Mouse (Mus musculus) C2C12 (cell line): ENCODE data around the gene Ldlr.

Experiments used
- CTCF ChIP-seq: IDR thresholded peaks from one replicate; pipeline ENCODE4 v1.5.1; 2011; ENCODE audit not compliant: control insufficient read depth, insufficient read depth, insufficient read length
- FOSL1 ChIP-seq: IDR thresholded peaks from one replicate; pipeline ENCODE4 v1.8.0; 2011; ENCODE audit warnings: mild to moderate bottlenecking, low read length; ENCODE audit not compliant: poor library complexity, insufficient read depth, severe bottlenecking
- MAX ChIP-seq: IDR thresholded peaks from one replicate; pipeline ENCODE4 v1.6.1; 2011; ENCODE audit warnings: mild to moderate bottlenecking, control low read depth
- MYOD1 ChIP-seq: IDR thresholded peaks from one replicate; pipeline ENCODE4 v1.6.1; 2011; ENCODE audit warnings: low read depth; ENCODE audit not compliant: control insufficient read depth, insufficient read length
- USF1 ChIP-seq: IDR thresholded peaks from one replicate; pipeline ENCODE4 v1.6.1; 2011; ENCODE audit warnings: low read depth, mild to moderate bottlenecking, control low read depth, moderate library complexity

GRCm38 (mm10) chr9:21748491-21748890, 25.2 kb downstream of the Ldlr start:
- no peak for TF ChIP-seq CTCF
- TF ChIP-seq MAX: no peak
- TF ChIP-seq USF1: no peak
- TF ChIP-seq FOSL1: no peak
- no peak for TF ChIP-seq MYOD1
